Mouse (Mus musculus): ENCODE results near the gene Sowaha. TPM values are rescaled to one million over a fixed set of nuclear protein-coding genes. Genes with fewer than 3 reads are reported as not detected.
A peak's percentile ranks its signal among the peaks of the same experiment; 100 is the strongest.

Sowaha gene
- polyA plus RNA-seq, 1 experiment from 2014 or later = 0.25 TPM

GRCm38 (mm10) chr11:53456474-53457371 is 23.4 kb downstream of the Sowaha start, which contains the start of the genes Gm10447 and Shroom1:
Gene Gm10447, minus strand, starts transcription at chr11:53457110.
Gene Shroom1, plus strand, starts transcription at chr11:53457205.
- Histone ChIP-seq H3K4me1 (replicated peaks; ENCODE audit: control insufficient read depth, insufficient read depth, low read length) (no peaks in the 10 kb centered on the region), H3K9ac (ENCODE audit: low read depth, low read length) (peak within 1 kb of the TSS; percentile 53), H3K27ac (ENCODE audit: low read depth, low read length) (no peak within 1 kb of the TSS), H3K9me3 (ENCODE audit: control insufficient read depth, low read length) (no peaks in the 10 kb centered on the region), H3K36me3 (ENCODE audit: control insufficient read depth, insufficient read depth, low read length) (no peaks in the 10 kb centered on the region), H3K4me2 (replicated peaks; ENCODE audit: low read depth, low read length) (peak within 1 kb of the TSS; percentile 86), H3K27me3 (ENCODE audit: control insufficient read depth, insufficient read depth, low read length) (peaks cover 29% of the 10 kb centered on the region), H3K4me3 (ENCODE audit: low read depth, low read length) (peak within 1 kb of the TSS; percentile 38)
- WGBS = 5% methylated on average over 42 of the region's 42 CpGs
- peak; percentile 73 for DNase-seq (ENCODE audit: low spot score)
- peak; percentile 59 for ATAC-seq (ENCODE audit: low FRiP score)

GRCm38 (mm10) chr11:53453031-53453430 is 27.0 kb downstream of the Sowaha start:
- DNase-seq (ENCODE audit: low spot score) (no peak), ATAC-seq (ENCODE audit: low FRiP score) (no peak)
- Histone ChIP-seq H3K36me3 (ENCODE audit: control insufficient read depth, insufficient read depth, low read length) (no peaks in the 10 kb centered on the region), H3K4me1 (replicated peaks; ENCODE audit: control insufficient read depth, insufficient read depth, low read length) (no peaks in the 10 kb centered on the region), H3K9ac (ENCODE audit: low read depth, low read length) (no peak overlapping the region), H3K4me2 (replicated peaks; ENCODE audit: low read depth, low read length) (no peak overlapping the region), H3K9me3 (ENCODE audit: control insufficient read depth, low read length) (no peaks in the 10 kb centered on the region), H3K4me3 (ENCODE audit: low read depth, low read length) (no peak overlapping the region), H3K27me3 (ENCODE audit: control insufficient read depth, insufficient read depth, low read length) (peaks cover 16% of the 10 kb centered on the region), H3K27ac (ENCODE audit: low read depth, low read length) (no peak overlapping the region)
- WGBS = 93% methylated on average over 5 of the region's 5 CpGs

- ATAC-seq (ENCODE audit: low FRiP score) (no peak), DNase-seq (ENCODE audit: low spot score) (no peak)
- Histone ChIP-seq H3K27me3 (ENCODE audit: control insufficient read depth, insufficient read depth, low read length) (peaks cover 10% of the 10 kb centered on the region), H3K9ac (ENCODE audit: low read depth, low read length) (no peak overlapping the region), H3K4me3 (ENCODE audit: low read depth, low read length) (no peak overlapping the region), H3K27ac (ENCODE audit: low read depth, low read length) (no peak overlapping the region), H3K9me3 (ENCODE audit: control insufficient read depth, low read length) (no peaks in the 10 kb centered on the region), H3K4me1 (replicated peaks; ENCODE audit: control insufficient read depth, insufficient read depth, low read length) (no peaks in the 10 kb centered on the region), H3K4me2 (replicated peaks; ENCODE audit: low read depth, low read length) (no peak overlapping the region), H3K36me3 (ENCODE audit: control insufficient read depth, insufficient read depth, low read length) (no peaks in the 10 kb centered on the region)
- WGBS = 94% methylated on average over 9 of the region's 9 CpGs
Observed at GRCm38 (mm10) chr11:53452396-53452795, 27.7 kb downstream of the Sowaha start.

GRCm38 (mm10) chr11:53451361-53451760 is 28.7 kb downstream of the Sowaha start:
- Histone ChIP-seq H3K27ac (ENCODE audit: low read depth, low read length) (no peak overlapping the region), H3K4me3 (ENCODE audit: low read depth, low read length) (no peak overlapping the region), H3K27me3 (ENCODE audit: control insufficient read depth, insufficient read depth, low read length) (peaks cover 2% of the 10 kb centered on the region; the same call in 1 of the 2 replicates), H3K9me3 (ENCODE audit: control insufficient read depth, low read length) (no peaks in the 10 kb centered on the region), H3K9ac (ENCODE audit: low read depth, low read length) (no peak overlapping the region), H3K4me1 (replicated peaks; ENCODE audit: control insufficient read depth, insufficient read depth, low read length) (no peaks in the 10 kb centered on the region), H3K4me2 (replicated peaks; ENCODE audit: low read depth, low read length) (no peak overlapping the region), H3K36me3 (ENCODE audit: control insufficient read depth, insufficient read depth, low read length) (no peaks in the 10 kb centered on the region)
- DNase-seq (ENCODE audit: low spot score) (no peak), ATAC-seq (ENCODE audit: low FRiP score) (no peak)
- WGBS = 65% methylated on average over 2 of the region's 2 CpGs

- Histone ChIP-seq H3K9ac (ENCODE audit: low read depth, low read length) (no peak overlapping the region), H3K36me3 (ENCODE audit: control insufficient read depth, insufficient read depth, low read length) (no peaks in the 10 kb centered on the region), H3K27me3 (ENCODE audit: control insufficient read depth, insufficient read depth, low read length) (no peaks in the 10 kb centered on the region), H3K9me3 (ENCODE audit: control insufficient read depth, low read length) (no peaks in the 10 kb centered on the region), H3K4me3 (ENCODE audit: low read depth, low read length) (no peak overlapping the region), H3K4me1 (replicated peaks; ENCODE audit: control insufficient read depth, insufficient read depth, low read length) (no peaks in the 10 kb centered on the region), H3K4me2 (replicated peaks; ENCODE audit: low read depth, low read length) (no peak overlapping the region), H3K27ac (ENCODE audit: low read depth, low read length) (no peak overlapping the region)
- WGBS = 63% methylated on average over 15 of the region's 15 CpGs
- no peak for DNase-seq (ENCODE audit: low spot score)
- no peak for ATAC-seq (ENCODE audit: low FRiP score)
Observed at GRCm38 (mm10) chr11:53450070-53450705, 29.9 kb downstream of the Sowaha start.

- Histone ChIP-seq H3K27me3 (ENCODE audit: control insufficient read depth, insufficient read depth, low read length) (no peaks in the 10 kb centered on the region), H3K4me2 (replicated peaks; ENCODE audit: low read depth, low read length) (no peak overlapping the region), H3K4me1 (replicated peaks; ENCODE audit: control insufficient read depth, insufficient read depth, low read length) (no peaks in the 10 kb centered on the region), H3K27ac (ENCODE audit: low read depth, low read length) (no peak overlapping the region), H3K36me3 (ENCODE audit: control insufficient read depth, insufficient read depth, low read length) (no peaks in the 10 kb centered on the region), H3K9ac (ENCODE audit: low read depth, low read length) (no peak overlapping the region), H3K4me3 (ENCODE audit: low read depth, low read length) (no peak overlapping the region), H3K9me3 (ENCODE audit: control insufficient read depth, low read length) (no peaks in the 10 kb centered on the region)
- WGBS = 91% methylated on average over 1 of the region's 1 CpGs
- ATAC-seq (ENCODE audit: low FRiP score) (no peak), DNase-seq (ENCODE audit: low spot score) (no peak)
Observed at GRCm38 (mm10) chr11:53448529-53448928, 31.5 kb downstream of the Sowaha start.

GRCm38 (mm10) chr11:53447996-53448395 is 32.1 kb downstream of the Sowaha start:
- ATAC-seq (ENCODE audit: low FRiP score) = no peak
- H3K27me3 ChIP-seq (ENCODE audit: control insufficient read depth, insufficient read depth, low read length) = no peaks in the 10 kb centered on the region
- H3K4me2 ChIP-seq (replicated peaks; ENCODE audit: low read depth, low read length) = no peak overlapping the region
- H3K4me3 ChIP-seq (ENCODE audit: low read depth, low read length) = no peak overlapping the region
- DNase-seq (ENCODE audit: low spot score) = no peak
- 89% methylated on average over 8 of the region's 8 CpGs for WGBS
- H3K36me3 ChIP-seq (ENCODE audit: control insufficient read depth, insufficient read depth, low read length) = no peaks in the 10 kb centered on the region
- H3K9me3 ChIP-seq (ENCODE audit: control insufficient read depth, low read length) = no peaks in the 10 kb centered on the region
- H3K4me1 ChIP-seq (replicated peaks; ENCODE audit: control insufficient read depth, insufficient read depth, low read length) = no peaks in the 10 kb centered on the region
- no peak overlapping the region for H3K9ac ChIP-seq (ENCODE audit: low read depth, low read length)
- H3K27ac ChIP-seq (ENCODE audit: low read depth, low read length) = no peak overlapping the region

GRCm38 (mm10) chr11:53446183-53446582 is 33.9 kb downstream of the Sowaha start:
- Histone ChIP-seq H3K27ac (ENCODE audit: low read depth, low read length) (no peak overlapping the region), H3K4me1 (replicated peaks; ENCODE audit: control insufficient read depth, insufficient read depth, low read length) (no peaks in the 10 kb centered on the region), H3K27me3 (ENCODE audit: control insufficient read depth, insufficient read depth, low read length) (no peaks in the 10 kb centered on the region), H3K4me2 (replicated peaks; ENCODE audit: low read depth, low read length) (no peak overlapping the region), H3K4me3 (ENCODE audit: low read depth, low read length) (no peak overlapping the region), H3K9ac (ENCODE audit: low read depth, low read length) (no peak overlapping the region), H3K36me3 (ENCODE audit: control insufficient read depth, insufficient read depth, low read length) (no peaks in the 10 kb centered on the region), H3K9me3 (ENCODE audit: control insufficient read depth, low read length) (no peaks in the 10 kb centered on the region)
- DNase-seq (ENCODE audit: low spot score) (no peak), ATAC-seq (ENCODE audit: low FRiP score) (no peak)
- 89% methylated on average over 13 of the region's 13 CpGs for WGBS
